Mouse (Mus musculus) lung, adult 2 months (tissue): ENCODE measurements around the gene Macrod2.

ENCODE experiments used
- CTCF ChIP-seq: fragments of 200-500 bp; IDR thresholded peaks from 2 replicates; pipeline ENCODE4 v1.5.1; 2011; ENCODE audit warnings: mild to moderate bottlenecking, low read length, control low read depth; ENCODE audit not compliant: insufficient read depth
- POLR2A ChIP-seq: fragments of 200-500 bp; IDR thresholded peaks from 2 replicates; pipeline ENCODE4 v1.6.1; 2011; ENCODE audit warnings: low read depth, mild to moderate bottlenecking, control low read depth, low read length, borderline replicate concordance; ENCODE audit errors: extremely low read depth

GRCm38 (mm10) chr2:141582933-141583332 is 1187.8 kb downstream of the Macrod2 start:
- no peak for TF ChIP-seq CTCF
- no peak for TF ChIP-seq POLR2A
